Mouse (Mus musculus) erythroid progenitor cell, adult 5-6 weeks (primary cell): ENCODE results near the gene Serpina3a. TPM values are rescaled to one million over a fixed set of nuclear protein-coding genes. Genes with fewer than 3 reads are reported as not detected.

Experiments
- ATAC-seq: replicated peaks from 2 replicates; pipeline ENCODE4 v1.8.0; 2016; ENCODE audit warnings: moderate number of reproducible peaks, mild to moderate bottlenecking, moderate TSS enrichment, inconsistent platforms; ENCODE audit not compliant: poor library complexity, low FRiP score, severe bottlenecking
- total RNA-seq, 2 experiments: library from RNA; stranded (forward) in 1 of 2; stranded (reverse) in 1 of 2; fragments of 150-400 nt in 1 of 2; fragments of 186-747, 209-891 nt in 1 of 2; gene quantifications; 2 replicates each; pipeline versions ENCODE4 v1.2.3 to v1.2.4; 2015 to 2017; ENCODE audit warnings: low replicate concordance in 2 of 2

Serpina3a gene
- total RNA-seq, 2 experiments from 2014 or later, result not detected

GRCm38 (mm10) chr12:104140543-104141103, 28.1 kb downstream of the Serpina3a start:
- no peak for ATAC-seq

- ATAC-seq, result no peak
These were observed 29.0 kb downstream of the Serpina3a start for GRCm38 (mm10) chr12:104141506-104141905.

DNA sequence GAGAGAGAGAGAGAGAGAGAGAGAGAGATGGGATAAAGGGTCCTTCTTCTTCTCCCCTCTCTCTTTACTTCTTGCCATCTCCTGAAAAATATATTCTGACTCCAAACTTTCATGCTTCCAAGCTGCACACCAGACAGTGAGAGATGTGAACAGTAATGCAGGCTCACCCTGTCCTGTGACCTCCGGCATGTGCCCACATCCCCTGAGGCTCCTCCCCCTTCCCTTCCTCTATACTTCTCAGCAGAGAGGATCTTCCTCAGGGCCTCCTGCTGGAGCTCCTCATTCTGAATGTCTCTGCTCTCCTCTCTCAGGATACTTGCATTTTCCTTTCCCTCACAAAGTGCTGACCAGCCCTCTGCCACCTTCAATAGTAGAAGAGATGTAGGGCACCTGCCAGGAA, 29.9 kb downstream of the Serpina3a start:
- ATAC-seq, result no peak

GRCm38 (mm10) chr12:104143286-104143685, 30.8 kb downstream of the Serpina3a start:
- ATAC-seq, result no peak

GRCm38 (mm10) chr12:104145571-104145970, 33.0 kb downstream of the Serpina3a start:
- no peak for ATAC-seq

DNA sequence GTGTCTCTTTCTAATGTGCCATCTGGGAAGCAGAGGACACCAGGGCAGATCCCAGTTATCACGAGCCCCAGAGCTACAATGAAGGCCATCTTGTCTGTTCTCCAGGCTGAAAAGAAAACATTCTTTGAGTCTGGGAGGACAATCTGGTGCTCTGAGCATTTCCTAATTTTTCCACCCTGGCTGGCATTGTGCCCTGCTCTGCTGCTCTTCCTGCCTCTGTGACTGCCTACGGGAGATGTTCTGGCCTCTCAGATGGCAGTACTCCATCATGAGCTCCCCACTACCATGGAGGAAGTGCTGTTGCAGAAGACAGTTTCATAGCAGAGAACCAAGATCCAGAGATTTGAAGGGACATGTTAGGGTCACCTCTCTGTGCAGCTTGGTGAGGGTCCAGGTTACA, 39.5 kb downstream of the Serpina3a start:
- no peak for ATAC-seq

GRCm38 (mm10) chr12:104153041-104153645, 40.6 kb downstream of the Serpina3a start:
- ATAC-seq, result no peak

DNA sequence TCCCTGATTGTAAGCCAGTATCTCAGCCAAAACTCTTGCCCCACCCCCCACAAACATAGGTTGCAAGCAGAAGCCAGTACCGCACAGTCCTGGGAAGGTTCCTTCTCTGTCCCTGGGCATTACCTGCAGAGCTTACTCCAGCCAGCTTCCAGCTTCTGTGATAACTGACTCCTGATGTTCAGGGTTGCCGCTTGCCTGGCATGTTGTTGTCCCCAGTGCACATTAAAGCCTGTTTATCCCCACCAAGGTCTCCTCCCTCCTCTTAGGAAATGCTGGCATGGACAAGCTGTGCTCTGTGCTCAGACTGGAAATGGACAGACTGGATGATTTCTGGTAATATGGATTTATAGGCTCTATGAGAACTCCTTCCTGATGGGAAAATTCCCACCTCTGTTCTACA, 41.1 kb downstream of the Serpina3a start, which contains the start of gene Serpina3c:
Gene Serpina3c, minus strand, starts transcription at position 215 of the 400 bp plus-strand sequence.
- ATAC-seq, result no peak

Other genes with a start within 250 kb of the Serpina3a start
- not detected in 2 replicates for gene Serpina1a, start 249.2 kb upstream of the Serpina3a start, total RNA-seq (2015; ENCODE audit: low replicate concordance)
- gene Serpina1a, start 249.2 kb upstream of the Serpina3a start, total RNA-seq (2017; ENCODE audit: low replicate concordance), result not detected in 2 replicates
- gene Serpina1c, start 207.8 kb upstream of the Serpina3a start, total RNA-seq (2015; ENCODE audit: low replicate concordance), result not detected in 2 replicates
- gene Serpina1c, start 207.8 kb upstream of the Serpina3a start, total RNA-seq (2017; ENCODE audit: low replicate concordance), result not detected in 2 replicates
- not detected in 2 replicates for gene Serpina1e, start 153.7 kb upstream of the Serpina3a start, total RNA-seq (2015; ENCODE audit: low replicate concordance)
- gene Serpina1e, start 153.7 kb upstream of the Serpina3a start, total RNA-seq (2017; ENCODE audit: low replicate concordance), result not detected in 2 replicates
- not detected in 2 replicates for gene Serpina11, start 122.8 kb upstream of the Serpina3a start, total RNA-seq (2015; ENCODE audit: low replicate concordance)
- not detected in 2 replicates for gene Serpina11, start 122.8 kb upstream of the Serpina3a start, total RNA-seq (2017; ENCODE audit: low replicate concordance)
- gene Serpina9, start 99.0 kb upstream of the Serpina3a start, total RNA-seq (2015; ENCODE audit: low replicate concordance), result not detected in 2 replicates
- not detected in 2 replicates for gene Serpina9, start 99.0 kb upstream of the Serpina3a start, total RNA-seq (2017; ENCODE audit: low replicate concordance)
- not detected in 2 replicates for gene Serpina12, start 68.3 kb upstream of the Serpina3a start, total RNA-seq (2015; ENCODE audit: low replicate concordance)
- not detected in 2 replicates for gene Serpina12, start 68.3 kb upstream of the Serpina3a start, total RNA-seq (2017; ENCODE audit: low replicate concordance)
- gene Serpina5, start 11.6 kb upstream of the Serpina3a start, total RNA-seq (2015; ENCODE audit: low replicate concordance), result not detected in 2 replicates
- not detected in 2 replicates for gene Serpina5, start 11.6 kb upstream of the Serpina3a start, total RNA-seq (2017; ENCODE audit: low replicate concordance)
- gene Serpina3b, start 15.3 kb downstream of the Serpina3a start, total RNA-seq (2015; ENCODE audit: low replicate concordance), result not detected in 2 replicates
- gene Serpina3b, start 15.3 kb downstream of the Serpina3a start, total RNA-seq (2017; ENCODE audit: low replicate concordance), result not detected in 2 replicates
- not detected in 2 replicates for gene Serpina3c, start 41.1 kb downstream of the Serpina3a start, total RNA-seq (2015; ENCODE audit: low replicate concordance)
- gene Serpina3c, start 41.1 kb downstream of the Serpina3a start, total RNA-seq (2017; ENCODE audit: low replicate concordance), result not detected in 2 replicates
- gene Serpina3f, start 101.8 kb downstream of the Serpina3a start, total RNA-seq (2015; ENCODE audit: low replicate concordance), result 10.8 TPM in 1 of 2 replicates, not detected in the other
- gene Serpina3f, start 101.8 kb downstream of the Serpina3a start, total RNA-seq (2017; ENCODE audit: low replicate concordance), result 1.2 and 1.3 TPM in 2 replicates
- gene Serpina3g, start 123.5 kb downstream of the Serpina3a start, total RNA-seq (2015; ENCODE audit: low replicate concordance), result 4.7 TPM in 1 of 2 replicates, not detected in the other
- gene Serpina3g, start 123.5 kb downstream of the Serpina3a start, total RNA-seq (2017; ENCODE audit: low replicate concordance), result 2.6 and 3.3 TPM in 2 replicates
- gene Serpina3i, start 150.4 kb downstream of the Serpina3a start, total RNA-seq (2015; ENCODE audit: low replicate concordance), result not detected in 2 replicates
- not detected in 2 replicates for gene Serpina3i, start 150.4 kb downstream of the Serpina3a start, total RNA-seq (2017; ENCODE audit: low replicate concordance)
- not detected in 2 replicates for gene Serpina3j, start 201.8 kb downstream of the Serpina3a start, total RNA-seq (2015; ENCODE audit: low replicate concordance)
- not detected in 2 replicates for gene Serpina3j, start 201.8 kb downstream of the Serpina3a start, total RNA-seq (2017; ENCODE audit: low replicate concordance)
- not detected in 2 replicates for gene Serpina3k, start 225.8 kb downstream of the Serpina3a start, total RNA-seq (2015; ENCODE audit: low replicate concordance)
- gene Serpina3k, start 225.8 kb downstream of the Serpina3a start, total RNA-seq (2017; ENCODE audit: low replicate concordance), result not detected in 2 replicates
- gene Serpina3m, start 225.8 kb downstream of the Serpina3a start, total RNA-seq (2015; ENCODE audit: low replicate concordance), result not detected in 2 replicates
- not detected in 2 replicates for gene Serpina3m, start 225.8 kb downstream of the Serpina3a start, total RNA-seq (2017; ENCODE audit: low replicate concordance)